Mouse (Mus musculus) spleen, adult 2 months (tissue): ENCODE results near the gene Fam19a3.

ENCODE experiments used
- CTCF ChIP-seq: fragments of 200-500 bp; IDR thresholded peaks from 2 replicates; pipeline ENCODE4 v1.5.1; 2011; ENCODE audit warnings: mild to moderate bottlenecking, inconsistent platforms; ENCODE audit not compliant: insufficient read depth, insufficient read length, insufficient replicate concordance; ENCODE audit errors: extremely low read depth
- POLR2A ChIP-seq: fragments of 200-500 bp; IDR thresholded peaks from 2 replicates; pipeline ENCODE4 v1.6.1; 2011; ENCODE audit warnings: low read depth, low read length, inconsistent platforms

GRCm38 (mm10) chr3:104815346-104815745 is 33.7 kb upstream of the Fam19a3 start:
- TF ChIP-seq POLR2A: no peak
- no peak for TF ChIP-seq CTCF
